Mouse (Mus musculus): ENCODE data around the gene C5ar1. TPM values are rescaled to one million over a fixed set of nuclear protein-coding genes. Genes with fewer than 3 reads are reported as not detected.

C5ar1 gene
- polyA plus RNA-seq (2017; shearing (Covaris generic)) = not detected

GRCm38 (mm10) chr7:16259110-16259590, at the start of gene C5ar1:
TSS of gene C5ar1 (minus strand) at chr7:16259540.

GRCm38 (mm10) chr7:16308093-16308492, 48.8 kb upstream of the C5ar1 start, which contains the start of gene Bbc3:
TSS of gene Bbc3 (plus strand) at chr7:16308393.

GRCm38 (mm10) chr7:16286026-16286961, 27.0 kb upstream of the C5ar1 start, which contains the start of gene Ccdc9:
TSS of gene Ccdc9 (minus strand) at chr7:16286795.

DNA sequence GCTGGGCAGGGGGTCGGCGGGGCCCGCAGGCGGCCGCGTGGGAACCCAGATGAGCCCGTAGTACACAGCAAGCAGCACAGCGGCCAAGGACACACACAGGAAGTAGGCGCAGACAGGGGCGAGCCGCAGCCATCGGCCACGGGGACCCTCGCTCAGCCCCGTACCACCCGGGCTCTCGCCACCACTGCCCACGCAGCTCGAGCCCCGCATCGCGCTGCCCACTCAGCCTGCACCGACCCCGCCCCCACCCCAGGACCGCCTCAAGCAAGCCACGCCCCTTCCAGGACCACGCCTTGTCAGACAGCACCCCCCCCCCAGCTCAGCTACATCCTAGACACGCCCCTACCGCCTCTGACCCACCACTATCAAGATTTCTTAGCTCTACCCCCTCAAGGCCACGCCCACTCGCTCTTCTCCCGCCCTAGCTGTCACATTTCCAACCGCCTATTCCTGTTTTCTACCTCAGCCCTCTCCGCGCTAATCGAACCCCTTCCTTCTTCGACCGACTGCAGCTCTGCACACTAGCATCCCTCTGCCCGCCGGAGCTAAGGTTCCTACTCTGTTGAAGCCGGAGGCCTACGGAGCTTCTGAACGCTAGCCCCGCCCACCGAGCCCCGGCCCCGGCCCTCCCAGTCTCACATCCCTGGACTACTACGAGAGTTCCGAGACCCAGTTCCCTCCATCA, 13.9 kb upstream of the C5ar1 start, which contains the start of gene Inafm1:
TSS of gene Inafm1 (minus strand) at position 537 of the 685 bp plus-strand sequence.

DNA sequence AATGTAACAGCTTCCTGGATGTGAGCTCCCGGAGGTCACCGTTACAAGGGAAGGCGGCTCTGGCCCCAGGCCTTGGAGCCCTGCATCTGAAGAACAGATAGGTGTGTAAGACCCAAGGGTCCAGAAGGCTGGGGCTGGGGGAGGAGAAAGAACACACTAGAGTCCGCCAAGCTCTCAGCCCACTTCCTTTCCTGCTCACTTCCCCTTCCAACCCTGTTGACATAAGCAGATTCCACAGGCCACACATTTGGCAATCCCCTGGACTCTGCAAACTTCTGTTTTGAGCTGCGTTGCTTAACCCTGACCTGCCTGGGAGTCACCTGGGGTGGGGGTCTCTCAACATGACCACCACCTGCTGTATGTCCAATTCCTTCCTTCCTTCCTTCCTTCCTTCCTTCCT, 15.3 kb downstream of the C5ar1 start, which contains the start of gene C5ar2:
TSS of gene C5ar2 (minus strand) at position 88 of the 400 bp plus-strand sequence.

DNA sequence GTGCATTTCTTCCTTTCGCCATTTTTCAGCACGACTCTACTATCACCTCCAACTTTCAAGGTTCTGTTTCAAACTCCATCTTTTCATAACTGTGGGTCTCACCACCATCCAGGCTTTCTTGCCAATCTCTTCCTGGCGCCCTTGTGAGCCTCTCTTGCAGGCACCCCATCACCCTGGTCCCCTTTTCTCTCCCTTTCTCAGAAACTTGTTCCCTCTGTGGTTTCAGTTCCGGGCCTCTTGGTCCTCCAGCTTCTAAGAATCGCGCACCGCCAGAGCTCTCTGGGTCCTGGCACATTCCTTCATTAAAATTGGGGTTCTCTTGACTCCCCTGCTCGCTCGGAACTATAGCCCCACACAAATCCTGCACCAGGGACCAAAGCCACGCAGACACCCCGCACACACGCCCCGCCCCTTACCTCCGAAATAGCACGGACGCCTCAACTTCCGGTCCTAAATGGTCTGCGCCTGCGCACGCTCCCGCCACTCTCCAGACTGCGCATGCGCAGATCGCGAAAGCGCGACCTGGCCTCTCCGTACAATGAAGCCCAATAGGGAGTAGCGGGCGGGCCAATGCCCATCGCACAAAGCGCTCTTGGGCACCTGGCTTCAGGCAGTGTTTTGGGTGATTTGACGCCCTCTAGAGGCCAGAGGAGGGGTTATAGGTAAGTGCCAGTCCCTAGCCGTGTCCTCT, 37.6 kb downstream of the C5ar1 start, which contains the start of gene Dhx34:
TSS of gene Dhx34 (minus strand) at position 456 of the 691 bp plus-strand sequence.

Other genes with a start within 250 kb of the C5ar1 start
- 6.9 TPM for gene Bicra, start 211.6 kb downstream of the C5ar1 start, polyA plus RNA-seq (2017; shearing (Covaris generic))
- gene Zfp541, start 197.7 kb downstream of the C5ar1 start, polyA plus RNA-seq (2017; shearing (Covaris generic)) = 0.07 TPM
- gene Napa, start 161.1 kb downstream of the C5ar1 start, polyA plus RNA-seq (2017; shearing (Covaris generic)) = 324 TPM
- 22.8 TPM for gene Kptn, start 139.6 kb downstream of the C5ar1 start, polyA plus RNA-seq (2017; shearing (Covaris generic))
- gene Slc8a2, start 129.7 kb downstream of the C5ar1 start, polyA plus RNA-seq (2017; shearing (Covaris generic)) = not detected
- 54.5 TPM for gene Meis3, start 84.5 kb downstream of the C5ar1 start, polyA plus RNA-seq (2017; shearing (Covaris generic))
- gene Dhx34, start 37.5 kb downstream of the C5ar1 start, polyA plus RNA-seq (2017; shearing (Covaris generic)) = 19.0 TPM
- not detected for gene C5ar2, start 15.4 kb downstream of the C5ar1 start, polyA plus RNA-seq (2017; shearing (Covaris generic))
- gene Inafm1, start 14.1 kb upstream of the C5ar1 start, polyA plus RNA-seq (2017; shearing (Covaris generic)) = 7.2 TPM
- gene Ccdc9, start 27.3 kb upstream of the C5ar1 start, polyA plus RNA-seq (2017; shearing (Covaris generic)) = 119 TPM
- 52.4 TPM for gene Bbc3, start 48.9 kb upstream of the C5ar1 start, polyA plus RNA-seq (2017; shearing (Covaris generic))
- gene Sae1, start 128.3 kb upstream of the C5ar1 start, polyA plus RNA-seq (2017; shearing (Covaris generic)) = 111 TPM
- gene Zc3h4, start 141.4 kb upstream of the C5ar1 start, polyA plus RNA-seq (2017; shearing (Covaris generic)) = 22.6 TPM
- 64.3 TPM for gene Tmem160, start 193.2 kb upstream of the C5ar1 start, polyA plus RNA-seq (2017; shearing (Covaris generic))
- gene Npas1, start 218.2 kb upstream of the C5ar1 start, polyA plus RNA-seq (2017; shearing (Covaris generic)) = 0.39 TPM

All from naive thymus-derived CD4-positive, alpha-beta T cell, adult 5 months (primary cell).